In the genomic region with DNA sequence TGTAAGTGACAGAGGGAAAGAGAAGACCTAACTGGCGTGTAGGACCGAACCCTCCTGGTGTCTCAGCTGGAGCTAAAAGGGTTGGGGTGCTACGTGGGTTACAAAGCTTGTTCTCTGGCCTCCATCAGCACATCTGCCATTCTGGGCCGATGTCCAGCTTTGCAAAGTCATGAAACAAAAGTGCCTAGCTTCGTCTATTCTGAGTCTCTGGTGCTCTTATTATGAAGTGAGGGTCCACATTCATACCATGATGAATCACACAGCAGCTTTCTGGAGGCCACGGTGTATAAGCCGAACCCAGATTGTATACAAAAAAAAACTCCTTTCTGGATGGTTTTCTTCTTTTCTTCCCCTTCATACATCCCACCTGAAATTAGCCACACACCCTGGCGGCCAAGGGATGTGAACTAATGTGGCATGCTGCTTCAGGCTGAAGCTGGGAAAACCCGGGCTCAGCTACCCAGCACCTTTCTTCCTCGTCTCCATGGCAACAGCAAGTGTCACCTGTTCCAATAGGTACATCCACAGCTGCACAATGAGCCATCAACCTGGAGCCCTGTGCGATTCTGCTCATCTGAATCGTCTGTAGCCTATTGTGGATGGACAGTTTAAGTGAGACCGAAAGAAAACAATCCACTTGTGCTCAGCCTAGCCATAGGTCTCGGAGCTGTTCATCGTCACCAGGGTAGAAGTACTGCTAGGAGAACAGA, we compare ENCODE assay signal across 11 mouse cellular contexts.
DNase-seq lines count a peak whose midpoint lies in the region; ATAC-seq lines count a peak whose summit lies in the region.
"Had no signal": no experiment of that assay in that cellular context is flagged by ENCODE, and none has a peak within 500 bp of the region (broad histone marks: within the 10 kb centered on the region; RNA-seq: fewer than 3 reads in every experiment).

No protein-coding gene starts in this region.

- H3K9ac ChIP-seq in hindbrain, embryonic 13.5 days: no peak overlapping the region
- H3K9ac ChIP-seq in hindbrain, embryonic 11.5 days (ENCODE audit: low read depth, low read length): no peak overlapping the region
- H3K9ac ChIP-seq in neural tube, embryonic 15.5 days (replicated peaks): no peak overlapping the region
- H3K9ac ChIP-seq: embryonic facial prominence, embryonic 13.5 days; liver, embryonic 14.5 days; stomach, embryonic 15.5 days had no signal

- no peaks in the 10 kb centered on the region for H3K9me3 ChIP-seq in hindbrain, embryonic 13.5 days
- no peaks in the 10 kb centered on the region for H3K9me3 ChIP-seq in hindbrain, embryonic 11.5 days (ENCODE audit: control insufficient read depth, low read length)
- H3K9me3 ChIP-seq in neural tube, embryonic 15.5 days (replicated peaks): no peaks in the 10 kb centered on the region
- H3K9me3 ChIP-seq: embryonic facial prominence, embryonic 13.5 days; stomach, embryonic 15.5 days had no signal

- H3K36me3 ChIP-seq in hindbrain, embryonic 13.5 days: no peaks in the 10 kb centered on the region
- H3K36me3 ChIP-seq in hindbrain, embryonic 11.5 days (ENCODE audit: control insufficient read depth, insufficient read depth, low read length): no peaks in the 10 kb centered on the region
- H3K36me3 ChIP-seq in neural tube, embryonic 15.5 days: no peaks in the 10 kb centered on the region
- H3K36me3 ChIP-seq: embryonic facial prominence, embryonic 13.5 days; stomach, embryonic 15.5 days had no signal

- H3K4me3 ChIP-seq in hindbrain, embryonic 13.5 days: no peak overlapping the region
- no peak overlapping the region for H3K4me3 ChIP-seq in hindbrain, embryonic 11.5 days (ENCODE audit: low read depth, low read length)
- no peak overlapping the region for H3K4me3 ChIP-seq in neural tube, embryonic 15.5 days (replicated peaks)
- H3K4me3 ChIP-seq: embryonic facial prominence, embryonic 13.5 days; stomach, embryonic 15.5 days had no signal

- 68% methylated on average over 15 of the region's 15 CpGs for WGBS in hindbrain, embryonic 13.5 days
- 84% methylated on average over 15 of the region's 15 CpGs for WGBS in hindbrain, embryonic 11.5 days
- WGBS in neural tube, embryonic 15.5 days: 66% methylated on average over 15 of the region's 15 CpGs

- H3K4me1 ChIP-seq in hindbrain, embryonic 13.5 days (replicated peaks): peaks cover 14% of the 10 kb centered on the region
- no peaks in the 10 kb centered on the region for H3K4me1 ChIP-seq in hindbrain, embryonic 11.5 days (replicated peaks; ENCODE audit: control insufficient read depth, insufficient read depth, low read length)
- peaks cover 7% of the 10 kb centered on the region; the same call in 1 of the 2 replicates for H3K4me1 ChIP-seq in neural tube, embryonic 15.5 days
- H3K4me1 ChIP-seq: embryonic facial prominence, embryonic 13.5 days; stomach, embryonic 15.5 days had no signal

- H3K27me3 ChIP-seq in hindbrain, embryonic 13.5 days: no peaks in the 10 kb centered on the region
- no peaks in the 10 kb centered on the region for H3K27me3 ChIP-seq in hindbrain, embryonic 11.5 days (ENCODE audit: control insufficient read depth, insufficient read depth, low read length)
- H3K27me3 ChIP-seq in neural tube, embryonic 15.5 days (replicated peaks): no peaks in the 10 kb centered on the region
- H3K27me3 ChIP-seq: embryonic facial prominence, embryonic 13.5 days; stomach, embryonic 15.5 days had no signal

- no peak for DNase-seq in hindbrain, embryonic 11.5 days (ENCODE audit: low spot score)
- no peak for DNase-seq in neural tube, embryonic 10.5 days (ENCODE audit: extremely low spot score, low spot score)
- DNase-seq in frontal cortex, adult 2 months (ENCODE audit: extremely low spot score in 1 of 2, low spot score in 1 of 2): peak; percentile 19 to 74
- DNase-seq in telencephalon, adult 2 months (ENCODE audit: low read depth, low spot score): peak; percentile 55
- DNase-seq: cerebellum, adult 2 months had no signal

- H3K4me2 ChIP-seq in hindbrain, embryonic 13.5 days: no peak overlapping the region
- no peak overlapping the region for H3K4me2 ChIP-seq in hindbrain, embryonic 11.5 days (replicated peaks; ENCODE audit: low read depth, low read length)
- H3K4me2 ChIP-seq in neural tube, embryonic 15.5 days: no peak overlapping the region
- H3K4me2 ChIP-seq: embryonic facial prominence, embryonic 13.5 days; stomach, embryonic 15.5 days had no signal

- 0 out of 2 replicates have a peak, but pooled peaks have one; percentile 39 for ATAC-seq in hindbrain, embryonic 13.5 days (ENCODE audit: low FRiP score)
- ATAC-seq in hindbrain, embryonic 11.5 days (ENCODE audit: low FRiP score): no peak
- ATAC-seq in neural tube, embryonic 15.5 days (ENCODE audit: low FRiP score): peak; percentile 63; the same call in 1 of the 2 replicates
- no peak for ATAC-seq in megakaryocyte progenitor cell, adult 5-6 weeks (replicated peaks; ENCODE audit: poor library complexity)

- 0 out of 2 replicates have a peak overlapping the region, but pooled peaks have one; percentile 3 for H3K27ac ChIP-seq in hindbrain, embryonic 13.5 days
- H3K27ac ChIP-seq in hindbrain, embryonic 11.5 days (ENCODE audit: low read depth, low read length): no peak overlapping the region
- H3K27ac ChIP-seq in neural tube, embryonic 15.5 days (replicated peaks): 0 out of 2 replicates have a peak overlapping the region, but pooled peaks have one; percentile 28
- H3K27ac ChIP-seq: embryonic facial prominence, embryonic 13.5 days; liver, embryonic 14.5 days; stomach, embryonic 15.5 days had no signal

Comparison
In these comparisons a context has a peak if more than half of its experiments do, and no peak if none do; other contexts are left out.
1. ATAC-seq: peak in hindbrain, embryonic 13.5 days (single experiment) and neural tube, embryonic 15.5 days (single experiment); none in hindbrain, embryonic 11.5 days (single experiment) and megakaryocyte progenitor cell, adult 5-6 weeks (single experiment).
2. DNase-seq: peak in frontal cortex, adult 2 months (2 of 2) and telencephalon, adult 2 months (single experiment); none in hindbrain, embryonic 11.5 days (single experiment) and neural tube, embryonic 10.5 days (single experiment).